Mouse (Mus musculus): ENCODE measurements around the gene Atn1.
"Not testable (repeated sequence)": the region's sequence is repeated elsewhere in the genome, so short reads cannot be mapped to it uniquely, and the experiment has no call there.

Gene Atn1

DNA sequence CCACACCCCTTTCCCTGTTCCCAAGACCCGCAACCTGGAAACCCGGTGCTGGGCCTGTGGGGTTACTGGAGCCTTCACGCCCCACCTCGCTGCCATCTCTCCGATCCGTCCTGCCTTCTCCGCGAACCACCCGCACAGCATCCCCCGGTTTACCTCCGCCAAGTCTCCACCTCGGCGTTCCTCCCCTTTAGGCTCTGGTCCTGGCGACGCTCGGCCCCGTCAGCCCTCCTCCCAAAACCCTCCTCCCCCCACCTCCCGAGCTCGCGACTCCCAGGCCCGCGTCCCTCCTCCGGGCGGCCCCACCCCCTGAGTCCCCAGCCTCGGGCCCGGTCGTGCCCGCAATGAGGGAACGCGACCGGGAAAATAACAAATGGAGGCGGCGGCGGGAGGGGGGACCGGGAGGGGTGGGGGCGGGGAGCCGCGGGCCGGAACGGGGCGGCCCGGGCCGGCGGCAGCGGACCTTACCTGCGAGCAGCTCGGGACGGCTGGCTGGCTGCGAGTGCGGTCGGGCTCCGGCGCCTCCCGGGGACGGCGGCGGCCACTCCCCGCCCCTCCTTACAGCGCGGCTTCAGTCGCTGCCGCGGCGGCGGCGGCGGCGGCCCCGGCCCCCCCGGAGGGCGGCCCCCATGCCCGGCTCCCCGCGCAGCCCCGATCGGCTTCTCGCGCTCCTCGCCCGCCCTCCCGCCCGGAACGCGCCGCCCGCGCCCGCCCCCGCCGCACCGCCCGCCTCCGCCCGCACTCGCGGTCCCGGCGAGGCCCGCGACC is at the start of gene Atn1, which contains the start of gene Gm45234:
Gene Atn1 (minus strand): TSS at position 694 of the 765 bp plus-strand sequence.
Gene Gm45234 (minus strand): TSS at position 191 of the 765 bp plus-strand sequence.
- DNase-seq (ENCODE audit: low spot score in 2 of 2) = peak; percentile 64 to 76

DNA sequence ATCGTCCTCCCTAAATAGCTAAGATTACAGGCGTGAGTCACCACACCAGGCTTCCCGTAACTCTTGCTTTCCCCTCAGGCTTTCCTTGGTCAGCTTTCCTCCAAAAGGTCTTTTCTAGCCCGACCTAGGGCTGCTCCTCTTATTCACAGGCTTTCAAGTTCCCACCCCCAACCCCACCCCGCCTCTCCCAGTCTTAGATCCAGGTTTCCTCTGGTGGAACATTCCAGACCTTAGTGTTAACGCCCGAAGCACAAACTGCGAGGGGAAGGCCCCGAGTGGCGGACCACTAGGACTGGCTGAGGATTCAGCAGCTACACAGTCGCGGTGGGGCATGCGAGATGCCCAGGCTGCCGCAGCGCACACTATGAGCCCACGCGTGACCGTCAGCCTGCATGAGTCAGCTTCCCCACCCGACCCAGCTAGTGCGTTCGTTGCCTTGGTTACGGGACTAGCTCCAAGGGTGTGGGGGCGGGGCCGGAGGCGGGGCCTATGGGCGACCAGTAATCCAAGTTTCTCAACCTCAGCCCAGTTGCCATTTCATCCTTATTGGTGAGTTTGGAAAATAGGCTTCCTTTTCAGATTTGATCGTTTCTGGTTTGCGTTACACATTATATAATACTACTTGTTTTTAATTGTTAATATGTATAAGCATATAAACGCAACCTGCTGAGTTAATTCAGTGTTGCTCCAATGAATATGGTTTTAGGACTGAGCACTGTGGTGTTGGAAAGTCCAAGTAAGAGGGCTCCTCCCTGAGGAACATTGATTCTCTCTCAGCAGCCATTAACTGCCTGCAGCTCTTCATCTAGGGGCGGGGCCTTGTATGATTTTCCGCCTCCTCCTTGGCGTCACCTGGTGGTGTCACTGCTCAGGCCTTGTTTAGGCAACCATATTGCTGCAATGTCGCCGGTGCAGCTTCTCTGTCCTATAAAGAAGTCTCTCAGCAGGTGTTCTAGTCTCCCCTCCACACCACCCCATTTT is 49.3 kb upstream of the Atn1 start:
- DNase-seq (ENCODE audit: low spot score in 2 of 2) = peak; percentile 94 to 97

DNA sequence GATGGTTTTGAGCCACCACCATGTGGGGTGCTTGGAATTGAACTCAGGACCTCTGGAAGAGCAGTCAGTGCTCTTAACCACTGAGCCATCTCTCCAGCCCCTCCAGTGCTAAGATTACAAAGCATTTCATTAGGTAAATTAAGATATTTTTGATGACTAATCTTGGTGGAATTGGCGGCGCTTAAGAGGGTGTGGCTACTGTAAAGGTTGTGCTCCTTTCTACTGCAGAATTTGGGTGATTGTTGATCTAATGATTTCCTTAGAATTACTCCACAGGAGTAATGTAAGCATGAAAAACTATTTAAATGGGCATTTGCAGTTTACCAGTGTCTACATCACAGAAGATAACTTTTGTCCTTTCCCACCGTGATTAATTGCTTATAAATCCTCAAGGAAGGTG is 48.0 kb upstream of the Atn1 start:
- no peak for DNase-seq (ENCODE audit: low spot score in 2 of 2)

DNA sequence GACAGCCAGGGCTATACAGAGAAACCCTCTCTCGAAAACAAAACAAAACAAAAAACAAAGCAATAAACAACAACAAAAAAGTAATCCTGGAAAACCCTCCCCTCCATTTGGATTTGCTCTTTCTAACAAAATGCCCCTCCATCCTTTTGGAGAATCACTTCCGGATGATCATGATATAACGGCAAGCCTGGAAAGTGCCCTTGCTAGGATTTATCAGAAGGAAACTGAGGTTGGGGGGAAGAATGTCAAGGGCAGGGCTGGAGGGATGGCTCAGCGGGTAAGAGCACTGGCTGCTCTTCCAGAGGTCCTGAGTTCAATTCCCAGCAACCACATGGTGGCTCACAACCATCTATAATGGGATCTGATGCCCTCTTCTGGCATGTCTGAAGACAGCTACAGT is 47.4 kb upstream of the Atn1 start:
- not testable (repeated sequence) for DNase-seq (ENCODE audit: low spot score in 2 of 2)

DNA sequence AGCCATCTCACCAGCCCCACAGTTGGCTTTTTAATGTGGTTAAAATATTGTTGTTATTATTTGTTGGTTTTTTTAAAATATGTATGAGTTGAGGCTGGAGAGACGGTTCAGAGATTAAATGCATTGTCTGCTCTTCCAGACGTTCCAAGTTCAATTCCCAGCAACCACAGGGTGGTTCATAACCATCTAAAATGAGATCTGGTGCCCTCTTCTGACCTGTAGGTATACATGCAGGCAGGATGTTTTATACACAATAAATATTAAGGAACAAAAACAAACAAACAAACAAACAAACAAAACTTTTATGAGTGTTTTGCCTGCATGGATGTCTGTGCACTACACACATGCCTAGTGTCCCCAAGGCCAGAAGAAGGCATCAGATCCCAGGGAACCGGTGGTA is 46.7 kb upstream of the Atn1 start:
- no peak for DNase-seq (ENCODE audit: low spot score in 2 of 2)

DNA sequence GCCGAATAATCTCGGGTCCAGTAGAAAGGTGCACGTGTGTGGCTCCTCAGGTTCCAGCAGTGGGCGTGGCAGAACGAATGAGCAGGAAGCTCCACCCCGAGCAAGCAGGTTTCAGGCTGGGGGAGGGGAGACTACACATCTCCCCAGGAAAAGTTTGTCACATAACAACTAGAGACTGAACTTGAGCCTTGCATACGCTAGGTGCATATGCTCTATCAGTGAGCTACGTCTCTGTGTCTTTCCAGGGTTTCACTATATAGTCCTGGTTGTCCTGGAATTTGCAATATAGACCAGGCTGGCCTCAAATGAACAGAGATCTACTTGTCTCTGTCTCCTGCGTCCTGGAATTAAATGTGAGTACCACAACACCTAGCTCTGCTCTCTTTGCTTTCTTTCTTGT is 46.1 kb upstream of the Atn1 start:
- not testable (repeated sequence) for DNase-seq (ENCODE audit: low spot score in 2 of 2)

DNA sequence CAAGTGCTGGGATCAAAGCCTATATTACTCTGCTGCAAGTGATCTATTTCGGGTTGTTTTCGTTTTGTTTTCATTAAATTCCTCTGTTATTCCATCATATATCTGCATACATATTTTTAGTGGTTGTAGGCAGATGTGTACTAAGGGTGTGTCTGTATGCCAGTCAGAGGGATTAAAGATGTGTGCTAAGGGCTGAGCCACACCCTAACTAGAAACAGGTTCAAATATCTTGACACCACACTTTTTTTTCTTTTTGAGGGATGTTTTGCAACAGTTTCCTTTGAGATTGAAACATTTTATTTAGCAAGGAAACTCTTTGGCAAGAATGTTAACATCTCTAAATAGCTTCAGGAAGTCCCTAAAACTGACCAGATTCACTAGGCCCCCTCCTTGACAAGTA is 39.9 kb upstream of the Atn1 start:
- DNase-seq (ENCODE audit: low spot score in 2 of 2) = no peak

DNA sequence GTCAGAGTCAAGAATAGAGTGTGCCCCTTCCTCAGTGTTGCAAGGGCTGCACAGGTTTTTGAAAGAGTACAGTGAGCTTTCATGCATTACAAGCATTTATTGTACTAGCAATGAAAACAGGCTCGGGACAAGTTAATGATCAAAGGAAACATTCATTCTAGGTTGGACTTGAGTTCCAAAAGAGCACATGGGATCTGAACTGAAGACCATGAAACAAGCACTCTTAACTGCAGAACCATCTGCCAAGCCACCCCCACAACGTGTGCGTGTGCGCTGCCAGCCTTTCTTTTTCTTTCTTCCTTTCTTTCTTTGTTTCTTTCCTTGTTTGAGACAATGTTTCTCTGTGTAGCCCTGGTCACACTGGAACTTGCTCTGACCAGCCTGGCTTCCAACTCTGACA is 39.5 kb upstream of the Atn1 start:
- DNase-seq (ENCODE audit: low spot score in 2 of 2) = no peak

DNA sequence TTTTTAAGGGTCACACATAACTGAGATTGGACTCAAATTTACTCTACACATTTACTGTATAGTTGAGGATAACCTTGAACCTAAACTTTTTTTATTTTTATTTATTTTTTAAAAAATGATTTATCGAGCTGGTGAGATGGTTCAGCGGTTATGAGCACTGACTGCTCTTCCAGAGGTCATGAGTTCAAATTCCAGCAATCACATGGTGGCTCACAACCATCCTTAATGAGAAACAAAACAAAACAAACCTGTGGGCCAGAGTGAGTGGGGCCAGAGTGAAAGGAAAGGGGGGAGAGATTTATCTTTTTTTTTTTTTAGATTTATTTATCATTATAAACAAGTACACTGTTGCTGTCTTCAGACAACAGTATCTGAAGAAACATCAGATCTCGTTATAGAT is 35.6 kb upstream of the Atn1 start:
- DNase-seq (ENCODE audit: low spot score in 2 of 2) = no peak

DNA sequence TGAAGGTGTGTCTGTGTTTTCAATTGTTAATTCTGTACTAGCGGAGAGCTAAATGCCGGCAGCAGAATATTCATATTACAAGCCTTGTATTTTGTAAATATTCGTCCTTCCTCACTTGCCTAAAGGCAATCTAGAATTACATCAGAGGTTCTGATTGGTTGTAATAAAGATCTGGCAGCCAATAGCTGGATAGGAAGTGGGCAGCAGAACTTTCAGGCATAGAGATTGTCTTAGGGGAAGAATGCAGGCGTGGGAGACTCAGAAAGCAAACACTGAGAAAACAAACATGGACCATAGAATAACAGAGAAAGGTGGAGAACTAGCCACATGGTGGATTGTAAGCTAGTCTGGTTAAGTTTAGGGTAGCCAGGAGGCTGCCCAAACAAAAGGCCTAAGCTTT is 33.8 kb upstream of the Atn1 start:
- DNase-seq (ENCODE audit: low spot score in 2 of 2) = no peak

DNA sequence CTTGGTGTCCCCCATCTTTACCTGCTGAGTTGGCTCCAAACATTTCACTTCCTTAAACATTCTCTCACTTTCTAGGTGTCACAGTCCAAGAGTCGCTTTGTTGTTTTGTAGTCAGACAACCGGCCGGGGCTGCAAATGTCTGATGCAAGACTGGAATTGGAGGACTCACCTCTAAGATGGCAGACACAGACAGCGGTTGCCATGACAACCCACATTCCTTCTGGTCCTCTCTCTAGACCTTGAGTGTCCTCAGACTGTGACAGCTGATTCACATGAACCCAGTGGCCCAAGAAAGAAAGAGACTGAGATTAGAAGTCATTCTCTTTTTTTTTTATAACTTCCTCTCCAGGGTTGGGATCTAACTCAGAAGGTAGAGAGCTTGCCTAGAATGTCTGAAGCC is 33.2 kb upstream of the Atn1 start:
- DNase-seq (ENCODE audit: low spot score in 2 of 2) = no peak

DNA sequence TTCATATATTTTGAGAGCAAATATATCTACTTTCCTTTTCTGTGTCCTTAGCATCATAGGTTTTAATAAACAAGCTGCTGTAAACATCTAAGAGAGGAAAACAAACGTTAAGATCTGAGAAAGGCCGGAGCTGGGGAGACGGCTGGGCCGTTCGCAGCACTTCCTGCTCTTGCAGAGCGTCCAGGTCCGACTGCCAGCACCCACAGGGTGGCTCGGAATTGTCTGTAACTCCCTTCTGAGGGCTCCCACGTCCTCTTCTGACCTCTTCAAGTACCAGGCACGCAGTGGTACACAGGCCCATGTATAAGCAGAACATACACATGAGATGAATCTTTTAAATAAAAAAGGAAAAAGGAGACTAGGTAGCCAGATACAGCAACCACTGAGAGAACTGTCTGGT is 31.4 kb upstream of the Atn1 start:
- DNase-seq (ENCODE audit: low spot score in 2 of 2) = no peak

DNA sequence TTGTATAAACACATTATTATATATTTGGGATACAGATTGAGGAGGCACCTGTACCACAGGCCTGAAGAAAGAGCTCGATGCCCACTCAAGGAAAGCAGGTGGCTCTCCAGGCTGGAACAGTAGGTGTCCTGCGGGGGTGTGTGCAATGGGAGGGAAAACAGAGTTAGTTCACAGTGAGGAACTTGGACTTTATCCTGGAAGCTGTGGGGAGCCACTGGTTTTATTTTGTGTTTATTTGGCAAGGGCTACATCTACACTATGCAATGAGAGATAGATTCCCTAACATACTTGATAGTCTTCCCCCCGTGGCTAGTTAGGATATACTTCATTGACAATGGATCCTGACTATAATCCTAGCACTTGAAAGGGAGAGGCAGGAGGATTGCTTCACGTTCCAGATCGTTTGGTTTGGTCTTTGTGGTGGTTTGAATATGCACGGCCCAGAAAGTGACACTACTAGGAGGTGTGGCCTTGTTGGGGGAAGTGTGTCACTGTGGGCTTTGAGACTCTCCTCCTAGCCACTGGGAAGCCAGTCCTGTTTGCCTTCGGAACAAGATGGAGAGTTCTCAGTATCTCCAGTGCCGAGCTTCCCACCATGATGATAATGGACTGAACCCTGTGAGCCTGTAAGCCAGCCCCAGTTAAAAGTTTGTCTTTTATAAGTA is 30.6 kb upstream of the Atn1 start:
- no peak for DNase-seq (ENCODE audit: low spot score in 2 of 2)

DNA sequence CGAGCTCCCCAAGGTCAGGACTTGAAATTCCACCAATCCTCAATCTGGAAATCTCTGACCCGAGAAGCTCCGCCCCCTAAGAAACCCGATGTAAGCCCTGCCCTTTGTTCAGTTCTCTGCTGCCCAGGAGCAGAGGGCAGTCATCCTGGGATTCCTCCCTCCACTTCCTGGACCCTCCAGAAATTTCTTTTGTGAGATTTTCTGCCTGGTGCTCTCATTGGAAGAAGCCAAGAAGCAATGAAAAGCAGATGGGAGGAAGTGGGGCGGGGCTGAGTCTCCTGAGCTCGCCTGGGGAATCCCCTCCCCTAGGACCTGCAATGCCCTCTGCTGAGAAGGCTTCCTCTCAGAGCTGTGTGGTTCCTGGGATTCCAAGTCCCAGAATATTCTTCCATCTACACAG is 26.1 kb upstream of the Atn1 start:
- no peak for DNase-seq (ENCODE audit: low spot score in 2 of 2)

DNA sequence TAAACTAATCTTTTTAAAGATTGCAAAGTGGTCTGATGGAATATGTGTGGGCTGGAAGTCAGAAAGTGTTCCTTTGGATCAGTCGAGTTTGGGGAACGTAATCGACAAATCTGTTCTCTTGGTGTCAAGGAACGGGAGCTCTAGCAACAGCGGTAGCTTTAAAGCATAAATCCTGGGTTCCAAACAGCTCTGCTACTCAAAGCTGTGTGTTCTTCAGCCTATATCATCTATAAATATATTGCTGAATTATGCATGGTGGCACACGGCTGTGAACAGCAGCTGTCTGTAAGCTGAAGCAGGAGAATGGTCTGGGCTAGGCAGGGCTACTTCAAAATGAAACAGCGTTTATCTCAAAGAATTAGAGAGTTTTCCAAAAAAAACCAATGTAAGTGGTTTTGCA is 24.6 kb upstream of the Atn1 start:
- no peak for DNase-seq (ENCODE audit: low spot score in 2 of 2)

DNA sequence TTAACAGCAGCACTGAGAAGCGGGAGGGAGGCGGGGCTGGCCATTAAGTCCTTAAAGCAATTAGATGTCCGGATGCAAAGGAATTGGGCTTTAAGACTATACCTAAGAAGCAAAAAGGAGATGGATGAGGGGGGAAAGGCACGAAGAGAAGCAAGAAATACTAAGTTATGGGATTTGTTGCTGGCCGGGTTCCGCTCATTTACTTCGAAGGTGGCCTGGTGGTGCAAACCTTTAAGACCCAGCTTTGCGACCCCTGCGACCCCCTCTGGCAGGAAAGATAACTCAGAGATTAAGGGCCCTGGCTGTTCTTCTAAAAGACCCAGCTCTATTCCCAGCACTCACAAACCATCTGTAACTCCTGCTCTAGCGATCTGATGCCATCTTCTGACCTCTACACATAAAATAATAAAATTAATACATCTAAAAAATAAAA is 23.7 kb upstream of the Atn1 start:
- DNase-seq (ENCODE audit: low spot score in 2 of 2) = no peak

DNA sequence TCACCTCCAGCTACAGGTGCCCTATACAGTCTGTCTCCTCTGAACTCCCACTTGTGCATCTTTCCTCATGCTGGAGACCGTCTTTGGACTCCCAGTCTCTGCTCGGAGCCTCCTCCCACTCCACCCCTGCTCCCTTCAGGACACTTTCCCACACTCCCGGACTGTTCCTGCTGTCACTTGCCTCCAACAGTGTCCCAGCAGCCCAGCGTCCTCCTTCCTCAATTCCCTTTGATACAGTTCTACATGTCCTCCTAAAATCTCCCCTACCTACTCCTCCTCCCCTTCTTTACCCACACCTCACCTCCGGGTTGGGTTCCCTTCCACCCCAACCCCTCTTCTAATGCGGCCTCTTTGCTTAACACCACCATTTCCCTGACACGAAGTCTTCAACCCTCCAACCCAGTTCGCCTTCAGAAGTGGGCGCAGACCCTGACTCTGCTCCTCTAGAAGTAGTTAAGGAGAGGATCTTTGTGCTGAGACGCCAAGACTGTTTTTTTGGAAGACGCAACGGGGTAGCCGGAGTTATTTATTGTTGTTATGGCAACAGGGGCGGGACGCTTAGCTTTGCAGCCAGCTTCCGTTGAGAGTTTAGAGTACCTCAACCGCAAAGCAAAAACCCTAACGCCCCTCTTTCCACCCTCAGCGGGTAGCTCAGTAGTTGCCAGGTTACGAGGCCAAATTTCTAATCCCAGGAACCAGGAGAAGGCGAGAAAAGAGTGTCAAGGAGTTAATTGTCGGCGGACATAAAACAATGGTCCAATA is 23.1 kb upstream of the Atn1 start, which contains the start of gene Lrrc23:
Gene Lrrc23 (minus strand): TSS at position 506 of the 762 bp plus-strand sequence.
- DNase-seq (ENCODE audit: low spot score in 2 of 2) = no peak

DNA sequence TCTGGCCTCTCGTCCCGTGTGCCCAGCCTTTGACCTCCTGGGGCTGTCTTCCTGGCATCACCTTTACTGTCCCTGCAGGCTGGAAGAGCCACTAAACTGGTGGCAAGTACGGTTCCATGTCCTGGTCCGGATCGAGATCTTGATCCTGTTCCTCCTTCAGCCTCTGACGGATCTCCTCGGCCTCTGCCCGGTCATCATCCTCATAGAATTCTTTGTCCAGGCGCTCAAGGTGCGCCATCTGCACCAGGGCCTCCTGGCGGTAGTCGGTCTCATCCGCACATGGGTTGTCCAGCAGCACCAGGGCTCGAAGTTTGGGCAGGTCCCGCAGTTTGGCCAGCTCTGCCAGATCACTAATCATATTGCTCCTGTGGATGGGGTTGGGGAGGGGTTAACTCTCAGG is 14.2 kb upstream of the Atn1 start:
- no peak for DNase-seq (ENCODE audit: low spot score in 2 of 2)

DNA sequence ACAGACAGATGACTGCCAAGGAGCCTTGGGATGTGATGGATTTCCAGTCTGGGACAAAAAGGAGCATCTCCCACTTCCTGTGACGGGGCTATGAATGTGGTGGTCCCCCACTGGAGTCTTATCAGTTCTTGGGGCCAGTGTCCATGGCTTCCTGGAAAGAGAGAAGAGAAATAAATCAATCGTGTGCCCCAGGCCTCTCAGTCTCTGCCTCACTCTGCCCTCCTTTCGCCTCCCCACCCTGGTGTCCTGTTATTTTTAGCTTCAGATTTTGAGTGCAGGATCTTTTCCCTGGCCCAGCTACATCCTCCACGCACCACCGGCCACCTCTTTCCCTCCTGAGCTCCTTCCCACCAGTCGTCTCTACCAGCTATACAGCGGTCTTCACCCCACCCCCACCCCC is 13.7 kb upstream of the Atn1 start:
- DNase-seq (ENCODE audit: low spot score in 2 of 2) = no peak

DNA sequence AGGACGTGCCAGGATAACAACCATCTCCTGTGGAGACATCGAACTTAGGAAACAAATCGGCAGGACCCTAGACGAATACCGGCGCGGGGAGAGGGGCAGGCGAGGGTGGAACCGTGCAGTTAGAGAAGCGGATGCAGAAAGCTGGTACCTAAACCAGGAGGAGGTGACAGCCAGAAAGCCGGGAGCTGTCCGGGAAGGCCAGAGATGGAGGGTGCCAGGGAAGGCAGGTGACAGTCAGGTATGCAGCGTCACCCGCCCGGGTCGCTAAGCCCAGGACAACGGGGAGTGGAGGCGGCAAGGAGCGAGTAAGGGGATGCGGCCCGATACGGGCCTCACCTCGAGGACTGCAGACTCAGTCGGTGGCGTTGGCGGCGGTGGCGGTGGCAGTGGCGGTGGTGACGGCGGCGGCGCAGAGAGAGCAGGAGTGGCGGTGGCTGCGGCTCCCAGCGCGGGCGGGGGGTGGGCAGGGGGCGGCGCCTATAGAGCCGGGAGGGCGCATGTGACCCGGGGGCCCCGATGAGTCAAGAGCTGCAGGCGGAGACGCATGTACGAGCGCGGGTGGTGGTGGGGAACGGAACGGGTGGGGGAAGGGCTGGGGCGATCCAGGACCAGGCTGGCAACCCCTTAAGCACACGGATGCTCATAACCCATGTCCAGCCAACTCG is 12.9 kb upstream of the Atn1 start, which contains the start of gene Eno2:
Gene Eno2 (minus strand): TSS at position 573 of the 665 bp plus-strand sequence.
- no peak for DNase-seq (ENCODE audit: low spot score in 2 of 2)

DNA sequence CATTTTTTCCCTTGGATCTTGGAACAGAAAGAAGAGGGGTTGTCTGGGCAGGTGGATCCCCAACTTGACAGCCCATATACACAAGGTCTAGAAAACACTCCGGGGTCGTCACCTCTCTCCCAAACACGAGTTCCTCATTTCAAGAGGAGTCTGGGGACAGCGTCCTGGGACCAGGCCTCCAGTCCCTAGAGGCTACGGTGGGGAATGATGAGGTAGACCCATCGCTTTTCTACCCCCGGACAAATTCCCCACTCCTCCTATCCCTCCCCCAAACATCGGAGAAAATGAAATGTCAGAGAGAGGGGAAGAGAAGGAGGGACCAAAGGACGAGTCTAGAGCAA is 12.3 kb upstream of the Atn1 start:
- no peak for DNase-seq (ENCODE audit: low spot score in 2 of 2)
